Mouse (Mus musculus) CD4-positive, CD25-positive, alpha-beta regulatory T cell, adult 2 months (primary cell): Measurements from ENCODE around the gene Casp3.
A peak's percentile ranks its signal among the peaks of the same experiment; 100 is the strongest.

ENCODE experiments used
- DNase-seq: peaks from one replicate; pipeline ENCODE4 v3.0.0-alpha.2; 2012; ENCODE audit warnings: low read depth, low spot score

The Casp3 gene

GRCm38 (mm10) chr8:46606930-46607329, 10.2 kb upstream of the Casp3 start:
- DNase-seq = no peak

- DNase-seq = no peak
These were observed 5.5 kb upstream of the Casp3 start for GRCm38 (mm10) chr8:46611557-46611956.

DNA sequence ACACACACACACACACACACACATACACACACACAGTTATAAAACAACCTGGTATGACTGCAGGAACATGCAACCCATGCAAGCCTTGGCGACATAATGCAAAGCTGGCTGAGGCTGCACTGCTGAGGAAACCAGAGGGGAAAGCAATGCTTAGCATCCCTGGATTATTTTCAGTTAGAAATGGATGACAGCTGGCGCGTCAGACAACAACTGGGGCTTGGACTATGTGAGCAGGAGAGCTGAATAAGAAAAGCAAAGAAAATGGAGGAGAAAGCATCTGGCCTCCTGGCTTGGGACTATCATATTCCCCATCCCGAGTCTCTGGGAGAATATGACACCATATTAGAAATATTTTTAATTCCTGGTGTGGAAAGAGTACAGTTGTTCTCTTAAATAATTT, 4.2 kb upstream of the Casp3 start:
- no peak for DNase-seq

DNA sequence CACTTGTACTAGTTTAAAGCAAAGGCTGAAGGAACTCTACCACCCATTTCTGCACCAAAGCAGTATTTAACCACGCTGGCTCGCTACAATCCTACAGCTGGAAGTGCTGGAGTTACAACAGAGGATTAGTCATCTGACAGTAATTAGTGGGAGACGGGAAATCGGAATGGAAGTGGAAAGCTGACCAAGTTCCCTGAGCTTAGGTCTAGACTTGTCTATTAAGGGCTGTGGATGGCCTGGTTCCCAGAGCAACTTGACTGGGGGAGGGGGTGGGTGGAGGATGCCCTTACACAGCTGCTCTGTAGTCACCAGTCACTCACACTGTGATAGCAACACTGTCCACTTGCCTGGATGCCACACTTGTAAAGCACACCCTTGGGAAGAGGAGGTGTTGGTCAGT, 3.7 kb upstream of the Casp3 start:
- DNase-seq = no peak

DNA sequence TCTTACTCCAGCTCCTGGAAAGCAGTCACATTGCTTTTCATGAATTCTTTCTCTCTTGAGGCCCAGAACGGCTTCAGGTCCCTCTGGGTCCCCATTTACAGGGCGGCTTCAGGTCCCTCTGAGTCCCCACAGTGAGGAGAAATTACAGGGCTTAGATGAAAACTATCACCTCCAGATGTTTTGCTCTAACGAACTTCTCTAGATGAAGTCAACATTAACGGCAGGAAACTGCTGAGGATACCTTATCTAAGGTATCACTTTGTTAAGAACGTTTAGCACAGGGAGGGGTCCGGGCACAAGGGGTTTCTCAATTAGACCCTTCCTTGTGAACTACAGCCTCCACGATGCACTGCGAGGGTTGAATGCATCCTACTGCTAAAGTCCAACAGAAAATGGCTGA, 1.2 kb upstream of the Casp3 start:
- DNase-seq = no peak

GRCm38 (mm10) chr8:46617690-46618620, 864 bp downstream of the Casp3 start:
- DNase-seq = peak; percentile 41

DNA sequence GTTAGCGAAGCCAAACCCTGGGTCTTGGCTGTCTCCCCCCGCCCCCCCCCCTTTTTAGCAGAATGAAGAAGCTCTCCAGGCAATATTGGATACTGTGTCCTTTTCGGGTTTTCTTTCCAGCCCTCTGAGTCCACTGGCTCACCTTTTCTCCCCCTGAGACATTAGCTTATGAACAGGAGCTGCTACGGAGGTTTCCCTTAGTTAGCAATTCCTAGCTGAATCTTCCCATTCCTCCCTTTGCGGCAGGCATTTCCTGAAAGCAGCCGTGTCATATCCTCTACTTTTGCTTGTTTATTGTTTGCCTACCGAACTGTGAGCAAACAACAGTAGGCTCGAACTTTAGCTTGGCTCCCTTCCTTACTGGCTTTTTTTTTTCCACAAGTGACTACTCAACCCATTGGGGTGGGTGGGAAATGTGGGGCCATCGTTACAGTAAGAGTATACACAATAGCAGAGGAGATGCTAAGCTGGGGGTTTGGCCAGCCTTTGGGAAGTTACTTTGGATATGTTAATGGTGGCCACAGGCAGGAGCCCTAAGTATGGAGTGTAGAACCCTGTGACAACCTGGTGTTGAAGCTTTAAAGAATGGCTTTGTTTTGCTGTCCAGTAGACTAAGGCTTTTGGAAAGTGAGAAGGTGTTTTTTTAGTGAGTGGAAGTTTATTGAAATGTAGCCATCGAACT, 1.7 kb downstream of the Casp3 start:
- no peak for DNase-seq

- DNase-seq = no peak
These were observed 5.6 kb downstream of the Casp3 start for GRCm38 (mm10) chr8:46622446-46623270.

- no peak for DNase-seq
These were observed 8.1 kb downstream of the Casp3 start for GRCm38 (mm10) chr8:46625166-46625565.

- no peak for DNase-seq
These were observed 9.6 kb downstream of the Casp3 start for GRCm38 (mm10) chr8:46626642-46627041.

DNA sequence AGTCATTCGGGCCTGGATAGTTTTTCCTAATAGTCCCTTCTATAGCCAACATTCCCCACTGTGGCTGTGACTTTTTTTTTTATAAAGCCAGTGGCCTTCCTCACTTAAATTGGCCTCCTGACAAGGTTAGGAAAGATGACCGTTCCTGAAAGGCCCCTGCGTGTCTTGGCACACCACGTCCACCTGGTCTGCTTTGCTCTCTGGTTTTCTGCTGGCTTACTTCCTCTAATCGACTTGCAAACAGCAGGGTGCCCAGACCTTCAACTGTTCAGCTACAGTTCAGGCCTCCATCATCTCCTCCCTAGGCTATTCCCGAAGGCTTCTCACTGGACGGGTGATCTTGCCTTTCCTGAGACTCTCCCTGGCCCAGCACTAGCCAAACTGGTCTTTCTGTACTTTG, 10.8 kb downstream of the Casp3 start:
- no peak for DNase-seq

DNA sequence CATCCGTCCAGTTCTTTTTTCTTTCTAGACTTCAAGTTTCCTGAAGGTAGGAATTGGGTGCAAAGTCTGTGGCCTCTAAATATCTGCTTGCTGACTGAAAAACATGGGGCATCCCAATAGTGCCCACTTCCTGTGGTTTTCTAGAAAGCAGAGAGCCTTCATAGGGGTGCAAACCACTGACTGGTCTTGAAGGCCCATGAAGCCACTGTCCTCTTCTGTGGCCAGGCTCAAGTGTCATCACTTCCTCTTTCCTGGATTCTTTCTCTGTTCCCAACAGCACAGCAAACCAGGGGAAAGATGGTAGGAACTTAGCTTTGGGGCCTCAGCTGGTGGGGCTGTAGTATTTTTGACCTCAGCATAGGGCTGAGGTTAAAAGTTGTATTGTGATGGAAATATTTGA, 11.6 kb downstream of the Casp3 start:
- no peak for DNase-seq

GRCm38 (mm10) chr8:46630422-46630821, 13.3 kb downstream of the Casp3 start:
- no peak for DNase-seq

DNA sequence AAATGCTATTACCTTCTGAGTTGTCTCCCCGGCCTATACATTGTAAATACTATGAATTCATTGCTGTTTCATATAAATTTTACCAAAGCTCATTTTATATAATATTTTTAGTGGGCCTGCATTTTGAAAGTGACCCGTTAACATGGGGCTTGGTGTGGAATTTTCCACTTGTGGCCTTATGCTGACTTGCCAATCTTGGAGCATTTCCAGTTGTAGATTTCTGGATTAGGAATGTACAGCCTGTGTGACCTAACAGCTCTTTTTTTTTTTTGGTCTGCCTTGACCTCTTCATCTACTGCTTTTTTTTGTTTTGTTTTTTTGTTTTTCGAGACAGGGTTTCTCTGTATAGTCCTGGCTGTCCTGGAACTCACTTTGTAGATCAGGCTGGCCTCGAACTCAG, 13.8 kb downstream of the Casp3 start:
- DNase-seq = no peak

GRCm38 (mm10) chr8:46639010-46639571, 22.0 kb downstream of the Casp3 start:
- no peak for DNase-seq

DNA sequence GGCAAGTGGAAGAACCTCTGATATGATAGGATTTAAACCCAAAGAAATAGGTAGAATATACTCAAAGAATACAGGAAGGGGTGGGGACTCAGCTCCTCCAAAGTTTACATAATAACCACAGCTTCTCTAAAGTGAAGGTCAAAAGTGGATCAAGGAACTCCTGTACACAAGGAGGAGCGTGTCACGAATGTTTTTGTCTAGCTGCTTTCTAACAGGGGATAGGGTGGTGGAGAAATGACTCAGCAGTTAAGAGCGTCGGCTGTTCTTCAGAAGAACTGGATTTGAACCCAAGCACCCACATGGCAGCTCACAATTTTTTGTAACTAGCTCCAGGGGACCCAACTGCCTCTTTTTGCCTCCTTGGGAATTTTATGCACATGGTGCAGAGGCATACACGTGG, 22.8 kb downstream of the Casp3 start:
- DNase-seq = no peak

- peak; percentile 58 for DNase-seq
These were observed 24.2 kb downstream of the Casp3 start for GRCm38 (mm10) chr8:46641272-46641671.

GRCm38 (mm10) chr8:46648421-46648820, 31.3 kb downstream of the Casp3 start:
- no peak for DNase-seq

- DNase-seq = peak; percentile 53
These were observed 34.8 kb downstream of the Casp3 start for GRCm38 (mm10) chr8:46651872-46652271.

GRCm38 (mm10) chr8:46655919-46656318, 38.8 kb downstream of the Casp3 start:
- DNase-seq = peak; percentile 58

GRCm38 (mm10) chr8:46671496-46671895, 54.4 kb downstream of the Casp3 start:
- DNase-seq = peak; percentile 77
